Mouse (Mus musculus): ENCODE data around the gene Atg14.

DNA sequence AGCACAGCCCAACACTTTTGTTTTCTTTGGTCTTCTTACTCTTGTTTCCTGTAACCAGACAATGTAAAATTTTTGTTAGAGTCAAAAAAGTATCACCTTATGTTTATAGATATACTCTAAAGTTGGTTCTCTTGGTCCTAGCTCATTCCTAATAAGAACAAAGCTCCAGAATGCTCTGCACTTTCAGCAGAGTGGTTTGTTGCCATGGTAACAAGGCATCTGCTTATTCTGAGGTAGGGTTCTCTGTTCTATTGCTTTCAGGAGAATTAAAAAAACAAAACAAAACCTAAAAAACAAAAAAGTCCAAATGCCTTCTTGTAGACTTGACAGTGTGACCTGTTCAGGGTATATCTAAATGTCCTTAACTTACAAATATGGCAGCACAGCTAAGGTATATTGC, 62.4 kb downstream of the Atg14 start:
- TF ChIP-seq CTCF (IDR thresholded peaks at IDR 0.05; ENCODE audit: extremely low read depth, insufficient read depth, insufficient read length, insufficient replicate concordance) (no peak), POLR2A (IDR thresholded peaks at IDR 0.05; ENCODE audit: low read depth, low read length) (no peak)

Data from spleen, adult 2 months (tissue).